26 mouse cellular contexts compared by ENCODE assay signal in genomic region chr6:18303228-18303627, GRCm38 (mm10).
DNase-seq lines count a peak whose midpoint lies in the region; ATAC-seq and TF ChIP-seq lines count a peak whose summit lies in the region.
"Had no signal": no experiment of that assay in that cellular context is flagged by ENCODE, and none has a peak within 500 bp of the region (broad histone marks: within the 10 kb centered on the region; RNA-seq: fewer than 3 reads in every experiment).

No protein-coding gene starts in this region.

- WGBS in lung, embryonic 15.5 days: 52% methylated on average over 3 of the region's 3 CpGs
- WGBS in lung, adult 2 months: 47% methylated on average over 3 of the region's 3 CpGs
- 36% methylated on average over 3 of the region's 3 CpGs for whole genome bisulfite sequencing in embryonic facial prominence, embryonic 14.5 days

- H3K27ac ChIP-seq in lung, embryonic 15.5 days: peak overlapping the region; percentile 57; the same call in 1 of the 2 replicates
- H3K27ac ChIP-seq in embryonic facial prominence, embryonic 14.5 days (replicated peaks; ENCODE audit: low read depth, low read length): no peak overlapping the region
- H3K27ac ChIP-seq: embryonic facial prominence, embryonic 12.5 days; forebrain, embryonic 10.5 days; hindbrain, embryonic 10.5 days; hindbrain, embryonic 15.5 days; liver, embryonic 14.5 days had no signal

- no peaks in the 10 kb centered on the region for H3K9me3 ChIP-seq in lung, embryonic 15.5 days
- no peaks in the 10 kb centered on the region for H3K9me3 ChIP-seq in embryonic facial prominence, embryonic 14.5 days (ENCODE audit: control insufficient read depth, low read length)
- H3K9me3 ChIP-seq: embryonic facial prominence, embryonic 12.5 days; forebrain, embryonic 10.5 days; G1E; hindbrain, embryonic 10.5 days; hindbrain, embryonic 15.5 days had no signal

- H3K36me3 ChIP-seq in lung, embryonic 15.5 days: no peaks in the 10 kb centered on the region
- no peaks in the 10 kb centered on the region for H3K36me3 ChIP-seq in embryonic facial prominence, embryonic 14.5 days (ENCODE audit: control insufficient read depth, insufficient read depth, low read length)
- H3K36me3 ChIP-seq: embryonic facial prominence, embryonic 12.5 days; forebrain, embryonic 10.5 days; G1E; hindbrain, embryonic 10.5 days; hindbrain, embryonic 15.5 days had no signal

- no peak for TF ChIP-seq CTCF in lung, adult 2 months (IDR thresholded peaks at IDR 0.05; ENCODE audit: insufficient read depth, low read length)

- TF ChIP-seq POLR2A in lung, adult 2 months (IDR thresholded peaks at IDR 0.05; ENCODE audit: borderline replicate concordance, extremely low read depth, low read depth, low read length): no peak

- H3K4me3 ChIP-seq in lung, embryonic 15.5 days: no peak overlapping the region
- H3K4me3 ChIP-seq in lung, adult 2 months (replicated peaks; ENCODE audit: extremely low read depth, low read depth, low read length): no peak overlapping the region
- no peak overlapping the region for H3K4me3 ChIP-seq in embryonic facial prominence, embryonic 14.5 days (ENCODE audit: low read depth, low read length)
- H3K4me3 ChIP-seq: embryonic facial prominence, embryonic 12.5 days; forebrain, embryonic 10.5 days; hindbrain, embryonic 10.5 days; hindbrain, embryonic 15.5 days had no signal

- H3K4me2 ChIP-seq in lung, embryonic 15.5 days: no peak overlapping the region
- no peak overlapping the region for H3K4me2 ChIP-seq in embryonic facial prominence, embryonic 14.5 days (ENCODE audit: low read depth, low read length)
- H3K4me2 ChIP-seq: embryonic facial prominence, embryonic 12.5 days; hindbrain, embryonic 15.5 days; midbrain, embryonic 11.5 days had no signal

- peaks cover 7% of the 10 kb centered on the region; the same call in 1 of the 2 replicates for H3K4me1 ChIP-seq in lung, embryonic 15.5 days
- H3K4me1 ChIP-seq in lung, adult 2 months (ENCODE audit: control insufficient read depth, insufficient read depth, low read length): no peaks in the 10 kb centered on the region
- no peaks in the 10 kb centered on the region for H3K4me1 ChIP-seq in embryonic facial prominence, embryonic 14.5 days (ENCODE audit: control insufficient read depth, insufficient read depth, low read length)
- H3K4me1 ChIP-seq: embryonic facial prominence, embryonic 12.5 days; hindbrain, embryonic 10.5 days; hindbrain, embryonic 15.5 days had no signal

- H3K9ac ChIP-seq in lung, embryonic 15.5 days: no peak overlapping the region
- H3K9ac ChIP-seq in embryonic facial prominence, embryonic 14.5 days (ENCODE audit: low read depth, low read length): no peak overlapping the region
- H3K9ac ChIP-seq: embryonic facial prominence, embryonic 12.5 days; hindbrain, embryonic 15.5 days; liver, embryonic 14.5 days had no signal

- DNase-seq in embryo, embryonic 10.5 days (ENCODE audit: low spot score): peak; percentile 12
- DNase-seq in embryo, embryonic 10 days (ENCODE audit: low spot score): no peak
- no peak for DNase-seq in lung, adult 2 months
- peak; percentile 24 for DNase-seq in embryonic facial prominence, embryonic 14.5 days (ENCODE audit: low spot score)
- no peak for DNase-seq in heart, adult 8-10 months (ENCODE audit: low spot score)
- no peak for DNase-seq in urinary bladder, adult 18-20 months (ENCODE audit: low spot score in 2 of 2)
- DNase-seq: adrenal gland, adult 2 months; adrenal gland, postnatal 36 days; cerebellum, adult 18-20 months; cerebellum, postnatal 10 days; gastrocnemius, postnatal 10 days; heart, postnatal 14 days; kidney, adult 9 months; kidney, postnatal 10 days; liver; lung, postnatal 14 days; thymus, postnatal 4 days had no signal

- ATAC-seq in lung, embryonic 15.5 days (ENCODE audit: borderline replicate concordance, extremely low read depth, low FRiP score, low TSS enrichment): no peak
- ATAC-seq in embryonic facial prominence, embryonic 14.5 days (ENCODE audit: low read depth): peak; percentile 65
- ATAC-seq: forebrain, embryonic 16.5 days had no signal

- no peaks in the 10 kb centered on the region for H3K27me3 ChIP-seq in lung, embryonic 15.5 days
- H3K27me3 ChIP-seq in embryonic facial prominence, embryonic 14.5 days (replicated peaks; ENCODE audit: control insufficient read depth, insufficient read depth, low read length): no peaks in the 10 kb centered on the region
- H3K27me3 ChIP-seq: embryonic facial prominence, embryonic 12.5 days; hindbrain, embryonic 15.5 days had no signal

Comparison
In these comparisons a context has a peak if more than half of its experiments do, and no peak if none do; other contexts are left out.
1. DNase-seq: peak in embryo, embryonic 10.5 days (single experiment) and embryonic facial prominence, embryonic 14.5 days (single experiment); none in embryo, embryonic 10 days (single experiment), lung, adult 2 months (single experiment), heart, adult 8-10 months (single experiment) and urinary bladder, adult 18-20 months (0 of 2).